Mouse (Mus musculus): Measurements from ENCODE around the gene Mtf2.
"Not testable (repeated sequence)": the region's sequence is repeated elsewhere in the genome, so short reads cannot be mapped to it uniquely, and the experiment has no call there.

Gene Mtf2

GRCm38 (mm10) chr5:108082380-108082779 is 16.9 kb downstream of the Mtf2 start:
- peak; percentile 57 for DNase-seq (ENCODE audit: low spot score)

GRCm38 (mm10) chr5:108085440-108085839 is 20.0 kb downstream of the Mtf2 start:
- DNase-seq (ENCODE audit: low spot score), result no peak

- DNase-seq (ENCODE audit: low spot score), result not testable (repeated sequence)
Measured at GRCm38 (mm10) chr5:108092731-108093130, 27.3 kb downstream of the Mtf2 start.

- no peak for DNase-seq (ENCODE audit: low spot score)
Measured at GRCm38 (mm10) chr5:108097676-108098075, 32.2 kb downstream of the Mtf2 start.

GRCm38 (mm10) chr5:108100196-108100595 is 34.7 kb downstream of the Mtf2 start:
- no peak for DNase-seq (ENCODE audit: low spot score)

- no peak for DNase-seq (ENCODE audit: low spot score)
Measured at GRCm38 (mm10) chr5:108104306-108104705, 38.8 kb downstream of the Mtf2 start.

GRCm38 (mm10) chr5:108109346-108109745 is 43.9 kb downstream of the Mtf2 start:
- no peak for DNase-seq (ENCODE audit: low spot score)

GRCm38 (mm10) chr5:108117693-108118092 is 52.2 kb downstream of the Mtf2 start:
- no peak for DNase-seq (ENCODE audit: low spot score)

GRCm38 (mm10) chr5:108120221-108120900 is 54.9 kb downstream of the Mtf2 start:
- DNase-seq (ENCODE audit: low spot score), result no peak

GRCm38 (mm10) chr5:108131849-108132440 is 66.5 kb downstream of the Mtf2 start:
- DNase-seq (ENCODE audit: low spot score), result peak; percentile 64

- peak; percentile 100 for DNase-seq (ENCODE audit: low spot score)
Measured at GRCm38 (mm10) chr5:108132441-108133243, 67.2 kb downstream of the Mtf2 start, which contains the start of the genes Tmed5 and Ccdc18. TSS of gene Tmed5 (minus strand) at chr5:108132620. TSS of gene Ccdc18 (plus strand) at chr5:108132875.

GRCm38 (mm10) chr5:108152592-108152991 is 87.1 kb downstream of the Mtf2 start:
- no peak for DNase-seq (ENCODE audit: low spot score)

Data from embryo, embryonic 10 days (tissue).